Mouse (Mus musculus) thymus, postnatal 14 days (tissue): ENCODE results near the gene Rnf113a2.

ENCODE experiments used
- DNase-seq: peaks from one replicate; pipeline ENCODE4 v3.0.0; 2021

Gene Rnf113a2

DNA sequence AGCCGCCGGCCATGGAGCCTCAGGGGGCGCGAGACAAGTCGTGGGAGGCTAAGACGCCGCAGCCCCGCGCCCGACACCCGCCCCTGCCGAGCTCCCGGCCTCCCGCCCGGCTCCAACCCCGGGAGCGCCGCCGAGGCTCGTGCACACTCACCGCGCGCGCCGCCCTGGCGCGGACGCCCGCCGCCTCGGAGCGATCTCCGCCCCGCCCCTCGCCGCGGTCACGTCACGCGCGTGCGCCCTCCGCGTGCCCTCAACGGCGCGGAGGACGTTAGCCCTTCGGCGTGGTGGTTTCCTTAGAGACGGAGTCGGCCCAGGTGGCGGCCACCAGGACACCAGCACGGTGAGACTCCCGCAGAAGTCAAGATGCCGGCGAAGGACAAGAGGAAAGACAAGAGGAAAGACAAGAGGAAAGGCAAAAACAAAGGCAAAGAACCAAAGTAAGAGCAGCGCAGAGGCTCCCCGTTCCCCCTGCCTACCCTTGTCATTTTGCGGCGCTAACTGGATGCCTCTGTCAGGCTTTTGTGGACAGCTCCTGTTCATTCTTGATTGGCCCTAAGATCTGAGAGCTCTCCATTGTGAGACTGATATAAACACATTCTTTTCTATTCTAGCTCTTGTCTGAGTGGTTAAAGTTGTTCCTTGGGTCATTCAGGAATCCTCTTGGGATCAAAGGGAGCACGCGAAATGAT lies 8.0 kb upstream of the Rnf113a2 start, which contains the start of the genes Entpd5 and Bbof1:
TSS of gene Entpd5 (minus strand) at position 211 of the 689 bp plus-strand sequence.
TSS of gene Bbof1 (plus strand) at position 253 of the 689 bp plus-strand sequence.
- peak; percentile 95 for DNase-seq

DNA sequence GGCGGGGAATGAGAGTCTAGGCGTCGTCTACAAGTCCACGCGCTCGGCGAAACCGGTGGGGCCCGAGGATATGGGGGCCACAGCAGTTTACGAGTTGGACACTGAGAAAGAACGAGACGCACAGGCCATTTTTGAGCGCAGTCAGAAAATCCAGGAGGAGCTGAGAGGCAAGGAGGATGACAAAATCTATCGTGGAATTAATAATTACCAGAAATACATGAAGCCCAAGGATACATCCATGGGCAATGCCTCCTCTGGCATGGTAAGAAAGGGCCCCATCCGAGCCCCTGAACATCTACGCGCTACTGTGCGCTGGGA lies 568 bp downstream of the Rnf113a2 start:
- no peak for DNase-seq

DNA sequence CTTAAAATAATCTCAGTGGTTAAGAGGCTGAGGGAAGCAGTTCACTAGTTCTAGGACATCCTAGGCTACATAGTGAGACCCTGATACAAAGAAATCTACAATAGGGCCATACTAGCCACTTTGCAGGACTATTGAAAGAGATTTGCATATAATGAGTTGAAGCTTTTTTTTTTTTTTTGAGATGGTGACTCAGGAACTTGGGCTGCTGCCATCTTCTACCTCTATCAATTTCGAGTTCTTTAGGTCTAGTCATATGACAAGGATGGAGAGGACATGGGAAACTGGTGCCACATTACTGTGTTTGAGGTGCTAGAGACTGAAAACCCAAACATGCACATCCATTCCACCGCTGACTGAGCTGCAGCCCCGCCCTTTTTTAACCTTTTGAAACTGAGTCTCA lies 7.0 kb downstream of the Rnf113a2 start:
- no peak for DNase-seq

DNA sequence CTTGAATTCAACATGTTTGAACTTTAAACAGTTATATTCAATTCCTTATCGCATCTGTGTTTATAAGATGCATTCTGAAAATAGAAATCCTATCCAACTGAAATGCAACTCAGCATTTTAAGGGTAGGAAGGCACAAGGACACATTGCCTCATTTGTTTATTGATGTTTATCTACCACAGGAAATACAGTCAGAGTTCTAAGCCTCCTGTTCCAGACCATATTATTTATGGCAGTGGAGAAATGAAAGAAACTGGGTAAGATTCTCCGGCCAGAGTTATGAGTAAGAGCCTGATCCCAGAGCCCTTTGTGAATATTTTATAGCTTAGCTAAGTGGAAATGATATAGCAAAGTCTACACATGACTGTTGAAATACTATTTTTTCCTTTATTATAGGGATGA lies 12.8 kb downstream of the Rnf113a2 start:
- no peak for DNase-seq

- no peak for DNase-seq
Observed at GRCm38 (mm10) chr12:84438697-84439096, 21.7 kb downstream of the Rnf113a2 start.

GRCm38 (mm10) chr12:84442526-84442925 lies 25.5 kb downstream of the Rnf113a2 start:
- no peak for DNase-seq

DNA sequence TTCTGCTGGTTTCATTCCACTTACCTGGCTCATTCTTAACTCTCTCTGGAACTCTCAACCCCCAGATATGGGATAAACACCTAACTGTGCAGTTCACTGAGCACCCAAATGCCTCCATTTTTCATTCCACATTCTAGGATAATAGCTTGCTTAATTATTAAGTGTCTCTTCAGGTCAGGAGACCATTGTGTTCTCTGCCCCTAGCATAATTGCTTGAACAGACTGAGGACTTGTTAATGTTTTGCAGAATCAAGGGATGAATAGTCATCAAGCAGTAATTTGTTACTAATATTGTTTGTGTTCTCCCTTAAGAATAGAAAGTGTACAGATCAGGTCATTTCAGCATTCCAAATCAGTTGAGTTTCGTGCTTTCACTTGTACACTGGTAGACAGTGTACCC lies 30.4 kb downstream of the Rnf113a2 start:
- DNase-seq: no peak

- DNase-seq: no peak
Observed at GRCm38 (mm10) chr12:84448181-84448580, 31.2 kb downstream of the Rnf113a2 start.

- peak; percentile 8 for DNase-seq
Observed at GRCm38 (mm10) chr12:84449887-84450286, 32.9 kb downstream of the Rnf113a2 start.

DNA sequence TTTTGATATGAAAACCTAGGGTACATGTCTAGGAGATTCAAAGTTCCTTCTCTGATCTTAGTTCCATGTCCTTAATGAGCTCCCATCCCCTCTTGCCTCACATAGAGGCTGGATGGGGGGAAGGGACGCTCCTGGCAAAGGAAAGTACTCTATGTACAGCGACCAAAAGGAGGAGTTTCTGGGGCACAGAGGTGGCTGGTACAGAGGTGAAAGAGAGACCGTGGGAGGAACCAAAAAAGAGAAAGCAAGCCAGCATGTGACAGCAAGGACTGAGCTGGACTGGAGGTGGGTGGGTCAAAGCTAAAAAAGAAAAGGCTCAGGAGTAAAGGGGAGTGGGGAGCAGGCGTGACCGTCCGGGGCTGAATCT lies 33.3 kb downstream of the Rnf113a2 start:
- no peak for DNase-seq

DNA sequence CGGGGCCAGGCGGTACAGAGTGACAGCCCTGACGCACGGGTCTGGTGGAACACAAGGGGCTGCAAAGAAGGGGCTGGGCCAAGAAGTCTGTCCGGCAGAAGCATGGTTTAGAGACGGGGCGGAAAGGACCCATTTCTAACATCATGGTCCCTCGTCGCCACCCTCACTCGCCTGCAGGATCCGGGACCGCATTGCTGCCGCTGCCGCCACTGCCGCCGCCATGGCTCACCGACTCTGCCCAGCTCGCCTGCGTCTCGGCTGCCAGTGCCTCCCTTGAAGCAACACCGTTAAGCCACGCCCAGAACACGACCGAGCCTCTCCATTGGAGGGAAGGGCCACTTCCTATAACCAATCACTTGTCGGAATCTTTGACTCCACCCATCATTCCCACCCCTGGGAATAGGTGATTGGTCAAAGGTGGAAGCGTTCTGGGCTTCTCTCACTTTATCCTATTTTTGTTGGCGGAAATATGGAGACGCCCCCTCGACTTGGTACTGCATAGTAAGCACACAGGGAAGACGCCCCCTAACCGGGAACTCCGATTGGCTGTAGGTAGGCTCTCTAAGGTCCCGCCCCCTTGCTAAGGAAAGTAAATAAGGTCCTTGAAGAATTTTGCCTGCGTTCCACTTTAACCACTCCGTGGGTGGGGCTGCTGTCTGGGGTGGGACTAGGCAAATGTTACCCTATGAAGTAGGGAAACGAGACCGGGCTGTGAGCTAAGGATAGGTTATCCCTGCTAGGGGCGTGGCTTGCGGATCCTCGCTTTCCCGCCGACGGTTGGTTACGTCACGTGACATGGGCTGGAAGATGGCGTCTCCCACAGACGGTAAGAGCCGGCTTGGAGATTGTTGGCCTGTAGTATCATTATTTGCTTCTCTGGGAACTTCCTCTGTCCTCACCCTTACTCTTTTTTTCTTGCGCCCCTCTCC lies 34.0 kb downstream of the Rnf113a2 start, which contains the start of the genes Aldh6a1 and Lin52:
TSS of gene Aldh6a1 (minus strand) at position 287 of the 929 bp plus-strand sequence.
TSS of gene Lin52 (plus strand) at position 705 of the 929 bp plus-strand sequence.
- DNase-seq: peak; percentile 96

DNA sequence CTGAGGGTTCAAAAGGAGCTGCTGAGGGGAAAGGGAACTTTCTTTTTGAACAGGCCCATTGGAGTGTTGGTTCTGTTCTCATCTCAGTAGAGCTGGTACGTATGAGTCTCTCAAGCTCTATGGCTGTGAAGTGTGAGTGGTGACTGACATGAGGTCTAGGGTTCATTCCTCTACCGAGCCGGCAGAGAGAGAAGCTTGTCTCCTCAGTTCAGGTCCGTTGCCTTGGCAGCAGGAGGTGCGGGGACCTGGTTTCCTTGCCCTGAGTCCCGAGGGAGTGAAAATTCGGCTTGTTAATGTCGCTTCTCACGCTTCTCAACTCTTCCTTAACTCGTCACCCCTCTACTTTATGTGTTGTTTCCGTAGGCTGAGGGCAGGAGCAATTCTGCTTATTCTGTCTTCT lies 34.8 kb downstream of the Rnf113a2 start:
- no peak for DNase-seq

- DNase-seq: no peak
Observed at GRCm38 (mm10) chr12:84456911-84457310, 39.9 kb downstream of the Rnf113a2 start.

- DNase-seq: no peak
Observed at GRCm38 (mm10) chr12:84459845-84460244, 42.8 kb downstream of the Rnf113a2 start.

DNA sequence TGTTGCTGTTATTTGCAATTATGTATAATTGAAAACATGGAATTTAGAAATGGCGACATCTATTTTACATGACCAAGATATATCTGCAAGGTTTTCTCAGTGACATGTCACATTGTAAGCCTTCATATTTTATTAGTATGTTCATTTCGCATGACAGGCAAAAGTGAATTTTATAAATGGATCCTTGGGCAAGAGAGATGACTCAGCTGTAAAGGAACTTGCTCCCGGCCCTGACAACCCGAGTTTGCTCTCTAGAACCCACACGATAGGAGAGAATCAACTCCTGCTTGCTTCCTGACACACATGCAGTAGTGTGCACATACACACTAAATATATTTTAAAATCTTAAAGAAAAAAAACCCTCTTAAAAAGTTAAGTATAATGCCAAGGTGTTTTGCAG lies 44.4 kb downstream of the Rnf113a2 start:
- DNase-seq: no peak

DNA sequence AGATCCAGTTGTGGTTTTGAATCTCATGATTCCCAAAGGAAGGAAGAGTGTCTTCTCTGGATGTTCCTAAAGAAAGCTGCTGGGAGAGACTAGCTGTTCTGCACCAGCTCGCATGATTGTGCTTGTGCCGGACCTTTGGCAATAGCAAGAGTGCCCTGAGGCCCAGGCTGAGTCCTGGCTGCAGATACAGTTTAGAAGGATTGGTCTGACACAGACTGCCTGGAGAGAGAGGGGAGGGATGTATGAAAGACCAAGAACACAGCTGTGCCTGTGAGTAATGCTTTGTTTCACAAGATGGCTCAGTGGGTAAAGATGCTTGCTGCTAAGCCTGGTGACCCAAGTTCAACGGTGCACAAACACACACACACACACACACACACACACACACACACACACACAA lies 45.9 kb downstream of the Rnf113a2 start:
- no peak for DNase-seq
